Mouse (Mus musculus) thymus, adult 2 months (tissue): Measurements from ENCODE around the gene Prrt3.

ENCODE experiments used
- CTCF ChIP-seq: fragments of 200-500 bp; IDR thresholded peaks from 2 replicates; pipeline ENCODE4 v1.5.1; 2012; ENCODE audit warnings: mild to moderate bottlenecking, control low read depth, low read length, moderate library complexity, borderline replicate concordance; ENCODE audit not compliant: control insufficient read depth, poor library complexity, insufficient read depth; ENCODE audit errors: extremely low read depth
- POLR2A ChIP-seq: fragments of 200-500 bp; IDR thresholded peaks from 2 replicates; pipeline ENCODE4 v1.6.1; 2012; ENCODE audit warnings: mild to moderate bottlenecking, low read length, control low read depth, moderate library complexity; ENCODE audit not compliant: control insufficient read depth, poor library complexity, insufficient read depth; ENCODE audit errors: extremely low read depth

DNA sequence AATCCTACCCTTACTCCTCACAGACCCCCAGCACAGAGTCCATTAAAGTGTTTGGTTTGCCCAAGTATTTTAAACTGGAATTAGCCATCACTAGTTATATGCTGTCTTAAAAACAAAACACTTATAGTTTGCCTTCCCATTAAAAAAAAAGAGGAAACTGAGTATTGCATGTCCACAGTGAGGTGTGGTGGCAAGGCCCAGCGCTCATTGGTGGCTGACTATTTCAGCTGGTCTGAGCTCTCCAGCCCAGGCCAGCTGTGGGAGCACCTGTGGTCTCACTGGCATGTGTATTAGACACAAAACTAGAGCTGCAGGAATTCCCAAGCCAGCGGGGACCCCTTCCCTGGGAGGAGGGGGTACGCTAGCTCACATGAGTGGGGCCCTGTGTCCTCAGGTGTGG, 33.2 kb downstream of the Prrt3 start:
- no peak for TF ChIP-seq POLR2A
- TF ChIP-seq CTCF, result no peak
